Mouse (Mus musculus): ENCODE measurements around the gene Grxcr1. TPM values are rescaled to one million over a fixed set of nuclear protein-coding genes. Genes with fewer than 3 reads are reported as not detected.
A peak's percentile ranks its signal among the peaks of the same experiment; 100 is the strongest.

Gene Grxcr1
- polyA plus RNA-seq, 1 experiment from 2014 or later = not detected

DNA sequence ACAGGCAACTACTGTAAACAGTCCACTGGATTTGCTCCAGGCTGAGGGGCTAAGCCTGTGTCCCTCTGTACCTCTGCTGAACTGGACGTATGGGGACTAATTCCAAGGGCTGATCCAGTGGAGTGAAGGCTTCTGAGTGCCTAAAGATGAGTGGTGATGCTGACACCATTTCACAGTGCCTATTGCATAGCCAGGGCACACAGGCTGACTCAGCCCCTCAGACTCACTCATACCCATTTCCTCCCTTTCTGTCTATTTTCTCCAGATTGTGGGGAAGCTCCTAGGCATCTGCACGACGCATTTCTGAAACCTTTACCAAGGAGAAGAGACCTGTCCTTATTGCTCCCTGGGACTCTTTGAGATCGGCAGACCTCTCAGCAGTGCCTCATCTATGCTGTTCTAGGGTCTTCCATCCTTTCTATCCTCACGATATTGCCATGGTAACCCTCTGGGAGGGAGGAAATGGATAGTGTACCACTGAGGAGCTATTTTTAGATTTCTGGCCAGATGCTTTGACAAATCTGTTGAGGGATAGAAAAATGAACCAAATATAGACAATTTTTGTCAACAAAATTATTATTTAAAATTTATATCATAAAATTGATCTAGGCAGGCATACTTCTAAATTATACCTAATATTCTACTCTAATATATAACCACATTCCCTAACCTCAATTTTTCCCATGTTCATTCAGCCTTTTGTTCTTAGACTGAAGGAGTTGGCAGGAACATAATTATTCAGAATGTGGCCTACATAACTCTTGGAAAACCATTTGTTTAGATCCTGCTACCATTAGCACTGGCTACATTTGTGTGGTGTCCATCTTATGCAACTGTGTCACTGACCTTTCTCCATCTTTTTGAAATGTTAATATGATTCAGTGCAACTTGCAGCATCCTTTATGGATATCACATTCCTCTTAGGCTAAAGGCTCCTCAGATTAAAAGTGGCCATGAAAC lies 66.3 kb downstream of the Grxcr1 start:
- Histone ChIP-seq H3K27me3 (no peaks in the 10 kb centered on the region), H3K4me1 (no peaks in the 10 kb centered on the region), H3K4me2 (no peak overlapping the region), H3K9ac (no peak overlapping the region), H3K36me3 (no peaks in the 10 kb centered on the region), H3K27ac (no peak overlapping the region), H3K9me3 (replicated peaks) (no peaks in the 10 kb centered on the region), H3K4me3 (replicated peaks) (no peak overlapping the region)
- no peak for ATAC-seq (replicated peaks; ENCODE audit: low FRiP score)
- WGBS = 85% methylated on average over 5 of the region's 5 CpGs

DNA sequence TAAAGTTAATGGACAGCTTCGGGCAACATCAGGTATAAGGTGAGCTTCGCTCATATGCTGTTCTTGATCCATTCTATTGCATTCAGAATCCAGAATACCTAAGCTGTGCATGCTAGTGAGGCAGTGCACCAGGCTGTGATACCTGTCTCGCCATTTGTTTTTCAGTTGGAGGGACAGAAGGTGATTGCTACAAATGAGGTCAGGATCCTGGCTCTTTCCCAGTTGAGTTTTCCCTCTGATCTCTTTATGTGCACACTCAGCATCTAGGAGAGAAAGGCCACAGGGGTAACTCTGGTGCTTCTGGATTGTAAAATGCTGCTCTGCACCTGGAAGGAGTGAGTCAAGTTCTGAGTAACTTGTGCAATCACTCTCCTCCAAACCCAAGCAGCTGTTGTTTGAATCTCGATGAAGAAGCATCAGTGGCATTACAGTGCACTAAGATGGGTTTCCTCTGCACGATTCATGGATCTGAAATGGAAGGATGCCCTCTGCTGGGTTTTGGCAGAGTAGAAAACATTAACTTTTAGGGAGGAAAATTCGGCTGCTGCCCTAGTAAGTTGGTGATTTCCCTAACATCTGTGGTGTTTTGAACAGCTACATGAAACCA lies 80.9 kb downstream of the Grxcr1 start:
- no peak overlapping the region for H3K9ac ChIP-seq
- H3K27ac ChIP-seq = no peak overlapping the region
- ATAC-seq (replicated peaks; ENCODE audit: low FRiP score) = no peak
- no peaks in the 10 kb centered on the region for H3K27me3 ChIP-seq
- WGBS = 60% methylated on average over 6 of the region's 6 CpGs
- H3K4me3 ChIP-seq (replicated peaks) = no peak overlapping the region
- H3K4me2 ChIP-seq = no peak overlapping the region
- no peaks in the 10 kb centered on the region for H3K4me1 ChIP-seq
- H3K9me3 ChIP-seq (replicated peaks) = no peaks in the 10 kb centered on the region
- no peaks in the 10 kb centered on the region for H3K36me3 ChIP-seq

- 43% methylated on average over 2 of the region's 2 CpGs for WGBS
- H3K4me3 ChIP-seq (replicated peaks) = no peak overlapping the region
- H3K9me3 ChIP-seq (replicated peaks) = no peaks in the 10 kb centered on the region
- no peaks in the 10 kb centered on the region for H3K27me3 ChIP-seq
- H3K9ac ChIP-seq = no peak overlapping the region
- H3K4me2 ChIP-seq = no peak overlapping the region
- no peaks in the 10 kb centered on the region for H3K4me1 ChIP-seq
- H3K27ac ChIP-seq = no peak overlapping the region
- no peak for ATAC-seq (replicated peaks; ENCODE audit: low FRiP score)
- no peaks in the 10 kb centered on the region for H3K36me3 ChIP-seq
Measured at GRCm38 (mm10) chr5:68120880-68121279, 89.2 kb downstream of the Grxcr1 start.

- H3K36me3 ChIP-seq = no peaks in the 10 kb centered on the region
- no peaks in the 10 kb centered on the region for H3K9me3 ChIP-seq (replicated peaks)
- H3K4me2 ChIP-seq = no peak overlapping the region
- ATAC-seq (replicated peaks; ENCODE audit: low FRiP score) = peak; percentile 82
- H3K4me1 ChIP-seq = no peaks in the 10 kb centered on the region
- 34% methylated on average over 3 of the region's 3 CpGs for WGBS
- H3K27ac ChIP-seq = no peak overlapping the region
- no peak overlapping the region for H3K9ac ChIP-seq
- no peaks in the 10 kb centered on the region for H3K27me3 ChIP-seq
- no peak overlapping the region for H3K4me3 ChIP-seq (replicated peaks)
Measured at GRCm38 (mm10) chr5:68122883-68123282, 91.2 kb downstream of the Grxcr1 start.

GRCm38 (mm10) chr5:68125478-68125877 lies 93.8 kb downstream of the Grxcr1 start:
- no peaks in the 10 kb centered on the region for H3K36me3 ChIP-seq
- no peaks in the 10 kb centered on the region for H3K27me3 ChIP-seq
- no peak for ATAC-seq (replicated peaks; ENCODE audit: low FRiP score)
- H3K27ac ChIP-seq = no peak overlapping the region
- H3K4me1 ChIP-seq = no peaks in the 10 kb centered on the region
- WGBS = 90% methylated on average over 1 of the region's 1 CpGs
- no peaks in the 10 kb centered on the region for H3K9me3 ChIP-seq (replicated peaks)
- H3K4me2 ChIP-seq = no peak overlapping the region
- H3K4me3 ChIP-seq (replicated peaks) = no peak overlapping the region
- no peak overlapping the region for H3K9ac ChIP-seq

- ATAC-seq (replicated peaks; ENCODE audit: low FRiP score) = 0 out of 2 replicates have a peak, but pooled peaks have one; percentile 36
- H3K27me3 ChIP-seq = no peaks in the 10 kb centered on the region
- no peak overlapping the region for H3K27ac ChIP-seq
- no peak overlapping the region for H3K9ac ChIP-seq
- H3K4me3 ChIP-seq (replicated peaks) = no peak overlapping the region
- H3K36me3 ChIP-seq = no peaks in the 10 kb centered on the region
- H3K4me2 ChIP-seq = no peak overlapping the region
- H3K4me1 ChIP-seq = no peaks in the 10 kb centered on the region
- H3K9me3 ChIP-seq (replicated peaks) = no peaks in the 10 kb centered on the region
- WGBS = 10% methylated on average over 4 of the region's 4 CpGs
Measured at GRCm38 (mm10) chr5:68128421-68128820, 96.8 kb downstream of the Grxcr1 start.

DNA sequence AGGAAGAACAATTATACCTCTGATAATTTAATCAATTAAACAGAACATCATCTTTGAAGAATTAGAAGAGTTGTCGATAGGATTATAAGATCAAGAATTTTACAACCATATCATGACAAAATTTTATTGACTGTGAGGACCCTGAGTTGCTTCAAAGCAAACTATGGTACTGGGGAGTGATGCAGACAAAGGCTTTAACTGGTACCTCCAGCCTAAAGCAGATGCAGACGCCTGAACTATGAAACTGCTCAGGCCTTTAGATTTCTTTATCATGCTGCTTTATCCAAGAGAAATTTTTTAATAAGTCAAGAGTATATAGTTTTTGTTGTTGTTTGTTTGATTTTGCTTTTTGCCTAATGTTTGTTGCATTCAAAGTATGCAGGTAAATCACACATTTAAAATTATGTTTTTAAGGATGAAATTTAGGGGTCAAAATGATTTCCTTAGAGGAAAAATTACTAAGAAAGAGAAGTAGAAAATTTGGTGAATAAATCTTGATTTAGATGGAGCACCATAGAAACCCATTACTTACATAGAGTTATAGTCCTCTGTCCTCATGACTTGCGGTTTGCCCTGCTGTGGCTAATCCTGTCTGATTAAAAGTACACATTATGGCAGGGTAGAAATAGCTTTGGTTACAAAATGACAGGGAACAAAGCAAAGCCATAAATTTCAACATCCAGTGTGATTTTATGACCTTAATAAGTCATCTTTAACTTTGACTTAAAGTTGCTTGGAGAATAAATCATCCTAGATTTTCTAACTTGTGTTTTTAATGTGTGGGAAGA lies 97.4 kb downstream of the Grxcr1 start:
- Histone ChIP-seq H3K4me1 (no peaks in the 10 kb centered on the region), H3K36me3 (no peaks in the 10 kb centered on the region), H3K9ac (no peak overlapping the region), H3K4me3 (replicated peaks) (no peak overlapping the region), H3K9me3 (replicated peaks) (no peaks in the 10 kb centered on the region), H3K4me2 (no peak overlapping the region), H3K27ac (no peak overlapping the region), H3K27me3 (no peaks in the 10 kb centered on the region)
- WGBS = 64% methylated on average over 3 of the region's 3 CpGs
- no peak for ATAC-seq (replicated peaks; ENCODE audit: low FRiP score)

DNA sequence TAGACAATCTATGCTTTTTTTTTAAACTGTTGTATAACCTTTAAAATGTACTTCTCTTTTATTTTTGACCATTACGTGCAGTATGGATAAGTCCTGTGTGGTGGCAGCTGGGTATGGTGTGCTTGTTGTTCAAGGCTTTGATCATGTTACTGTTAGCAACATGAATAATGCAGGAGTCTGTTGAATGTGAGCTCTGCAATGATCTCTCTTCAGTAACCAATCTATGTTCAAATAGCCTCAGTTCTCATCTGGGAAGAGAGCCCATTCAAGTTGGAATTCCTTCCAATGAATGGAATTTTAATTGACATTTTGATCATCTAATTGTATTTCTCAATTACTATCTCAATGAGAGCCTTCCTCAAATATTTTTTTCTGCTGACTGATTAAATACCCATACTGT lies 115.2 kb downstream of the Grxcr1 start:
- Histone ChIP-seq H3K9me3 (replicated peaks) (no peaks in the 10 kb centered on the region), H3K36me3 (no peaks in the 10 kb centered on the region), H3K4me2 (no peak overlapping the region), H3K27me3 (no peaks in the 10 kb centered on the region), H3K4me3 (replicated peaks) (no peak overlapping the region), H3K27ac (no peak overlapping the region), H3K9ac (no peak overlapping the region), H3K4me1 (no peaks in the 10 kb centered on the region)
- 80% methylated on average over 1 of the region's 1 CpGs for WGBS
- ATAC-seq (replicated peaks; ENCODE audit: low FRiP score) = no peak

DNA sequence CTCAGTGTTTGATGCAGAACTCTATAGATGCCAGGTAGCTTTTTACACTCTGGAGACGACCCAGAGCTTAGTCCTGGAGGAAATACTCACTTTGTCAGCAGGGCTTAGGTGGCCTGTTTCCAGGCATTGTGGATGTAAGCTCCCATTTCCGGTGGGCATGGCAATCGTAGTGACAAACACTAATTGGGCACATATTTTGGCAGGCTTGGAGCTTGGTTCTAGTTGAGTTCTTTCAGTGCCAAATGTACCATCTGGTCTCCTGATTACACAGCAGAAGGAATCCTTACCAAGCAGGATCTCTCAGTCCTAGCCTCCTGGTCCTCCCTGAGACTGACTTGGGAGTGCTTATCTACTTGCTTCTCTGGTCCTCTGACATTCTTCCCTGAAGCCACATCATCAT lies 118.3 kb downstream of the Grxcr1 start:
- H3K27ac ChIP-seq = no peak overlapping the region
- no peaks in the 10 kb centered on the region for H3K36me3 ChIP-seq
- H3K4me2 ChIP-seq = no peak overlapping the region
- no peak for ATAC-seq (replicated peaks; ENCODE audit: low FRiP score)
- no peaks in the 10 kb centered on the region for H3K27me3 ChIP-seq
- no peak overlapping the region for H3K4me3 ChIP-seq (replicated peaks)
- H3K9me3 ChIP-seq (replicated peaks) = no peaks in the 10 kb centered on the region
- H3K4me1 ChIP-seq = no peaks in the 10 kb centered on the region
- WGBS = 86% methylated on average over 3 of the region's 3 CpGs
- no peak overlapping the region for H3K9ac ChIP-seq

- 78% methylated on average over 4 of the region's 4 CpGs for WGBS
- H3K9me3 ChIP-seq (replicated peaks) = no peaks in the 10 kb centered on the region
Measured at GRCm38 (mm10) chr5:68150347-68151043, 118.9 kb downstream of the Grxcr1 start.

DNA sequence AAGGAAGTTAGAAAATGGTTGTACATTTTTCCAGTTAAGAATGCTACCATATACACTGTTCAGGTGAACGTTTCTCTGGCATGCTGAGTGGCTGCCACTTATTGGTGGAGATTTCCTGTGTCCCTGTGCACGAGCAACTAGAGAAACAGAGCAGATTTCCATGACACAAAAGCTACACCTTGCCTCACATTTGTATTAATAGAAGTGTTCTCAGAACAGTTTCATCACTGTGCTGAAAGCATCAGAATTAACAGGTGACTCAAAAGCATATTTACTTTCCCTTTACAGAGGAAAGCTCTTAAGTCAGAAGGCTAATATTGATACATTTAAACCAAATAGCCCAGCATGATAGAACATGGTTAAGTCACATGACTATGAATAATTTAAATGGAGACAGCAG lies 130.9 kb downstream of the Grxcr1 start:
- no peak for ATAC-seq (replicated peaks; ENCODE audit: low FRiP score)
- H3K4me1 ChIP-seq = no peaks in the 10 kb centered on the region
- WGBS = 66% methylated on average over 2 of the region's 2 CpGs
- H3K9me3 ChIP-seq (replicated peaks) = no peaks in the 10 kb centered on the region
- no peak overlapping the region for H3K4me2 ChIP-seq
- no peak overlapping the region for H3K4me3 ChIP-seq (replicated peaks)
- no peaks in the 10 kb centered on the region for H3K27me3 ChIP-seq
- H3K9ac ChIP-seq = no peak overlapping the region
- H3K36me3 ChIP-seq = no peaks in the 10 kb centered on the region
- no peak overlapping the region for H3K27ac ChIP-seq

More at GRCm38 (mm10) chr5:68150347-68151043, 118.9 kb downstream of the Grxcr1 start:
- Histone ChIP-seq H3K27ac (no peak overlapping the region), H3K9ac (no peak overlapping the region), H3K27me3 (no peaks in the 10 kb centered on the region), H3K4me1 (no peaks in the 10 kb centered on the region), H3K4me2 (no peak overlapping the region), H3K36me3 (no peaks in the 10 kb centered on the region), H3K4me3 (replicated peaks) (no peak overlapping the region)
- no peak for ATAC-seq (replicated peaks; ENCODE audit: low FRiP score)

All from kidney, embryonic 15.5 days (tissue).